Mouse (Mus musculus) liver, embryonic 14.5 days (tissue): ENCODE measurements around the gene Pinlyp.

Experiments used
- CTCF ChIP-seq: IDR thresholded peaks from 2 replicates; pipeline ENCODE4 v1.5.1; 2016; ENCODE audit warnings: antibody characterized with exemption, low read depth, control low read depth
- EP300 ChIP-seq: IDR thresholded peaks from 2 replicates; pipeline ENCODE4 v1.6.1; 2016; ENCODE audit warnings: antibody characterized with exemption, low read depth

- TF ChIP-seq CTCF (no peak), EP300 (no peak)
Observed at GRCm38 (mm10) chr7:24587330-24588105, 41.6 kb upstream of the Pinlyp start, which contains the start of the genes Ethe1 and Zfp575.
